Mouse (Mus musculus) neural tube, embryonic 13.5 days (tissue): Measurements from ENCODE around the gene Tarsl2. TPM values are rescaled to one million over a fixed set of nuclear protein-coding genes. Genes with fewer than 3 reads are reported as not detected.

Source experiments
- ATAC-seq: fragments of 200-750 bp; cut with Nextera tagmentation; 2 replicates; pipeline ENCODE4 v1.8.0; 2017; ENCODE audit warnings: low read depth, mild to moderate bottlenecking, moderate TSS enrichment, moderate library complexity
- H3K27ac ChIP-seq: fragments of 300-500 bp; sonication (generic); replicated peaks from 2 replicates; pipeline ENCODE4 v1.5.1; 2015; ENCODE audit warnings: moderate library complexity, mild to moderate bottlenecking, inconsistent platforms
- H3K27me3 ChIP-seq: fragments of 300-500 bp; sonication (generic); 2 replicates; pipeline ENCODE4 v1.6.1; 2015; ENCODE audit warnings: mild to moderate bottlenecking, inconsistent platforms
- H3K36me3 ChIP-seq: fragments of 300-500 bp; sonication (generic); 2 replicates; pipeline ENCODE4 v1.6.1; 2015; ENCODE audit warnings: mild to moderate bottlenecking, inconsistent platforms
- H3K4me1 ChIP-seq: fragments of 300-500 bp; sonication (generic); replicated peaks from 2 replicates; pipeline ENCODE4 v1.6.1; 2015; ENCODE audit warnings: inconsistent platforms
- H3K4me2 ChIP-seq: fragments of 300-500 bp; sonication (generic); 2 replicates; pipeline ENCODE4 v1.6.1; 2015; ENCODE audit warnings: inconsistent platforms, mild to moderate bottlenecking, moderate library complexity
- H3K4me3 ChIP-seq: fragments of 300-500 bp; sonication (generic); 2 replicates; pipeline ENCODE4 v1.5.1; 2015; ENCODE audit warnings: mild to moderate bottlenecking, inconsistent platforms
- H3K9ac ChIP-seq: fragments of 300-500 bp; sonication (generic); 2 replicates; pipeline ENCODE4 v1.6.1; 2015; ENCODE audit warnings: moderate library complexity, mild to moderate bottlenecking, inconsistent platforms
- H3K9me3 ChIP-seq: fragments of 300-500 bp; sonication (generic); 2 replicates; pipeline ENCODE4 v1.6.1; 2016; ENCODE audit warnings: inconsistent platforms
- WGBS: fragments of 180-500 bp; shearing (Covaris S2); methylation state at CpG from one replicate; pipeline ENCODE4 v1.1.7; 2015; 5-methylcytosine and 5-hydroxymethylcytosine counted together
- polyA plus RNA-seq: library from polyadenylated mRNA; unstranded; fragments of >200 nt; fragmentation: Nextera tagmentation; extraction: Ambion mirVana; gene quantifications from 2 replicates; pipeline ENCODE4 v1.2.1, GENCODE M21; 2015

Tarsl2 gene
- polyA plus RNA-seq: 13.3 and 15.6 TPM in 2 replicates

DNA sequence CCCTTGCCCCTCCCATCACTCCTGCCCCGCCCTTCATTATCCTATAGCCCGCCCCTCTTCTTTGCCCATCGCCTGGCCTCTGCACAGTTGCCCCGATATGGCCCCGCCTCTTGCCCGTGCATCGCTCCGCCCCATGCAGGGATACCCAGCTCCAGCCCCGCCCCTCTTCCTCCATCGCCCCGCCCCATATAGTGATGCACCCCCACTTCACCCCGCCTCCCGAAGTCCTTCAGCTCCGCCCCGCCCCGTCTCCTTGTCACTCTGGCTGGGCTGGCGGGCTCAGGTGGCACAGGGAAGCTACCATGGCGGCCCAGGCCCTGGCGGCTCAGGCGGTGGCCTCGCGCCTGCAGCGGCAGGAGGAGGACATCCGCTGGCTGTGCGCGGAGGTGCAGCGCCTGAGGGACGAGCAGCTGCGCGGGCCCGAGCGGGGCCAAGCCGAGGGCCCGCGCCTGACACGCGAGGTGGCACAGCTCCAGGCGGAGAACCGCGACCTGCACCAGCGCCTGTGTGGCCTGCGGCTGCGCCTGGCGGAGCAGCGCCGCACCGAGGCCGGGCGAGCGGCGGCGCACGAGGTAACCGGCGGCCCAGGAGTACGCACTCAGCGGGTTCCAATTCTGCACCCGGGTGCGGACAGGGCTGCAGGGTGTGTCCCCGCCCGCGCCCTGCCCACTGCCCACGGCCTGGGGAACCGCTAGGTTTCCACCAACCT is at the start of gene Tarsl2:
Tarsl2 (plus strand) TSS at position 256 of the 709 bp plus-strand sequence.
- WGBS: under 1% methylated on average over 62 of the region's 64 CpGs

DNA sequence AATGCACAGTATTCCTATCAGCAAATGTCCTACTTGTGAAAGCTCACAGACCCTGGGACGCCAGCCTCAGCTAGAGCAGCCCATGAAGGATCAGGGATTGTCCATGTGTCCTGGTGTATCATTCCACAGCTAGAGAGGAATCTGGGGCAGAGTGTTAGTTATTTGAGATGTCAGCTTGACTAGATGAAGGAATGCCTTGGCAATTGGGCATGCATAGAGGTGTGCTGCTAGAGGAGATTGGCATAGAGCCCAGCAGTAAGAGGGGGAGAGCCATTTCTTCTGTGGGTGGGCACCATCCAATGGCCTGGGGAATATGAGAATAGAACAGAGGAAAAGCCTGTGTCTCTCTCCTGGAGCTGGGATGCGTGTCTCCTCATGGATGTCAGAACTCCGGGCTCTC is 38.6 kb upstream of the Tarsl2 start:
- Histone ChIP-seq H3K4me1 (no peaks in the 10 kb centered on the region), H3K9ac (no peak overlapping the region), H3K27ac (no peak overlapping the region), H3K27me3 (no peaks in the 10 kb centered on the region), H3K4me2 (no peak overlapping the region), H3K36me3 (no peaks in the 10 kb centered on the region), H3K4me3 (no peak overlapping the region), H3K9me3 (no peaks in the 10 kb centered on the region)
- WGBS: 80% methylated on average over 3 of the region's 3 CpGs
- ATAC-seq: no peak

More for the DNA sequence above, at the start of gene Tarsl2:
- peak; percentile 97 for ATAC-seq
- H3K27me3 ChIP-seq: peaks cover 10% of the 10 kb centered on the region
- H3K36me3 ChIP-seq: peaks cover 21% of the 10 kb centered on the region
- H3K4me3 ChIP-seq: peak within 1 kb of the TSS; percentile 58
- peaks cover 17% of the 10 kb centered on the region for H3K4me1 ChIP-seq
- H3K9me3 ChIP-seq: peaks cover 6% of the 10 kb centered on the region
- H3K4me2 ChIP-seq: peak within 1 kb of the TSS; percentile 70
- H3K27ac ChIP-seq: peak within 1 kb of the TSS; percentile 87
- H3K9ac ChIP-seq: peak within 1 kb of the TSS; percentile 82

GRCm38 (mm10) chr7:65607003-65607402 is 37.7 kb upstream of the Tarsl2 start:
- no peak overlapping the region for H3K4me2 ChIP-seq
- no peaks in the 10 kb centered on the region for H3K9me3 ChIP-seq
- H3K4me3 ChIP-seq: no peak overlapping the region
- 68% methylated on average over 5 of the region's 5 CpGs for WGBS
- H3K4me1 ChIP-seq: no peaks in the 10 kb centered on the region
- H3K9ac ChIP-seq: no peak overlapping the region
- no peak overlapping the region for H3K27ac ChIP-seq
- no peak for ATAC-seq
- H3K27me3 ChIP-seq: no peaks in the 10 kb centered on the region
- no peaks in the 10 kb centered on the region for H3K36me3 ChIP-seq

DNA sequence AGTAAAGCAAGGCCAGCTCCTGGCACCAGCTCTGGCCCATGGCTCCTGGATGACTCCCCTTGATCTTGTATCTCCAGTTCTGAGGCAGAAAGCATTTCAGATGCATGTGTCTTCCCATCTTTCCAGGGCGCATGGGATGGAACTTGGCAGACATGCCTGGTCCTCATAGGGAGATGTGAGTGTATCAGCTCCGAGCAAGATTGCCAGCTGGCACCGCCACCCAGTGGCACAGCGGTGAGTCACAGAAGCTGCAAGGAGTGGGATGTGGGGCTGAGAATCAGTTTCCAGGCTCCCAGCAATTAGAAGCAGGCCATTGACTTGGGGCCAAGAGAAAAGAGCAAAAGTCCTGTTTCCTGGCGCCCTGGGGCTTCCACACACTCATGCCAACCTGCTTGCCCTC is 34.5 kb upstream of the Tarsl2 start:
- Histone ChIP-seq H3K9me3 (no peaks in the 10 kb centered on the region), H3K4me3 (no peak overlapping the region), H3K4me2 (no peak overlapping the region), H3K27ac (no peak overlapping the region), H3K9ac (no peak overlapping the region), H3K4me1 (no peaks in the 10 kb centered on the region), H3K27me3 (no peaks in the 10 kb centered on the region), H3K36me3 (no peaks in the 10 kb centered on the region)
- ATAC-seq: peak; percentile 71; the same call in 1 of the 2 replicates
- 79% methylated on average over 5 of the region's 5 CpGs for WGBS

GRCm38 (mm10) chr7:65610673-65611072 is 34.0 kb upstream of the Tarsl2 start:
- 82% methylated on average over 8 of the region's 8 CpGs for WGBS
- Histone ChIP-seq H3K4me1 (no peaks in the 10 kb centered on the region), H3K4me2 (no peak overlapping the region), H3K9me3 (no peaks in the 10 kb centered on the region), H3K9ac (no peak overlapping the region), H3K27me3 (no peaks in the 10 kb centered on the region), H3K36me3 (no peaks in the 10 kb centered on the region), H3K4me3 (no peak overlapping the region), H3K27ac (no peak overlapping the region)
- no peak for ATAC-seq

GRCm38 (mm10) chr7:65611298-65611697 is 33.4 kb upstream of the Tarsl2 start:
- H3K4me2 ChIP-seq: no peak overlapping the region
- H3K9ac ChIP-seq: no peak overlapping the region
- H3K4me3 ChIP-seq: no peak overlapping the region
- 80% methylated on average over 3 of the region's 3 CpGs for WGBS
- no peaks in the 10 kb centered on the region for H3K9me3 ChIP-seq
- no peaks in the 10 kb centered on the region for H3K4me1 ChIP-seq
- H3K36me3 ChIP-seq: no peaks in the 10 kb centered on the region
- H3K27ac ChIP-seq: no peak overlapping the region
- no peaks in the 10 kb centered on the region for H3K27me3 ChIP-seq
- ATAC-seq: no peak

DNA sequence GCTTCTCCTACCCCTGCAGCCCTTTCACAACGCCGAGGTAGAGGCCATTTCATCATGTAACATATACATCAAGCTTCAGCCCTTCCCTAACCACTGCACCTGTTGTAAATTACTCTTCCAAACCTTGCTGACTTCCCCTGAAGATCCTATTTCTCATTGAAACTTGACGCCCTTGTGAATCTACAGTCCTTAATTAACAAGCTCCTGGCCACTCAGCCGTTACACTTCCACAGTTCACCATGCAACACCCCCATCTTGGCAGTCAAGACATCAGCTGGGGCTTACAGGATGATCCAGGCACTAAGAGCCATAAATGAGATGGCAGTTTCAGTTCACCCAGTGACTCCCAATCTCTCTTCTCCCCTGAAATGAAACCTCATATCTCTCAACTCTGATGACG is 31.0 kb upstream of the Tarsl2 start:
- Histone ChIP-seq H3K4me3 (no peak overlapping the region), H3K36me3 (no peaks in the 10 kb centered on the region), H3K27ac (no peak overlapping the region), H3K9ac (no peak overlapping the region), H3K9me3 (no peaks in the 10 kb centered on the region), H3K4me2 (no peak overlapping the region), H3K27me3 (no peaks in the 10 kb centered on the region), H3K4me1 (no peaks in the 10 kb centered on the region)
- 85% methylated on average over 5 of the region's 5 CpGs for WGBS
- no peak for ATAC-seq

DNA sequence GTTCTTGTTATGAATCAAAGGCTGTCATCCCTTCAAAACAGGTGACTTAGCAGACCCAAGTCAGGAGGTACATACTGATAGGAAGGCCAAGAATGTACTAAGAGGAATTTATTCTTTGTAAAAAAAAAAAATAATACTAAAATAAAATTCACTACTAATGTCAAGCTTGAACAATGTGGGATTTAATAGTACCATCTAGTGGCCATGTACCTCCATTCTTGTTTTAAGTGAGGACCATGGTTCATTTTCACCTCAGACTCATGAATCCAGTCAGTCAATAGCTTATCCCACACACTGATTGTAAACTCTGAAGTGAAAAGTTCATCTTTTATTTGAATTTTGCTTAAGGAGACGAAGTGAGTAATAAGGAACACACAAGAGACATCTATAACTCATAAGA is 25.9 kb upstream of the Tarsl2 start:
- Histone ChIP-seq H3K9ac (no peak overlapping the region), H3K36me3 (no peaks in the 10 kb centered on the region), H3K9me3 (no peaks in the 10 kb centered on the region), H3K4me2 (no peak overlapping the region), H3K27ac (no peak overlapping the region), H3K4me1 (0 out of 2 replicates have a peak, but pooled peaks cover 5% of the 10 kb centered on the region), H3K4me3 (no peak overlapping the region), H3K27me3 (no peaks in the 10 kb centered on the region)
- ATAC-seq: no peak
- 59% methylated on average over 1 of the region's 1 CpGs for WGBS

DNA sequence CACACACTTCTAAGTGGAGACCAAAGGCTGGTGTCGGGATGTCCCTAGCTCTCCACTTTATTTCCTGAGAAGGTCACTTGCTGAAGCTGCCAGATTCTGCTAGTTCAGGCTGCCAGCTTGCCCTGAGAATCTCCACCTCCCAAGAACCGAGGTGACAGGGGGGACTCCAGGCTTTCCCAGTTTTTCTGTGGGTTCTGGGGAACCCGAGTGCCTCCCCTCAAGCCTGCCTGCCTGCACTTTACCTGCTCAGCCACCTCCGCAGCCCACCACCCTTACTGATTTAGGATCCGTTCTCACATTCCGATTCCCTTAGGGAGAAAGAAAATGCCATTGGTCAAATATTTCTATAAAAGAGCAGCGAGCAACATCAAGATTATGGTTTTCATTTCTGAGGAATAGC is 24.0 kb upstream of the Tarsl2 start:
- H3K27me3 ChIP-seq: no peaks in the 10 kb centered on the region
- H3K9me3 ChIP-seq: no peaks in the 10 kb centered on the region
- no peak overlapping the region for H3K4me3 ChIP-seq
- no peaks in the 10 kb centered on the region for H3K36me3 ChIP-seq
- H3K9ac ChIP-seq: no peak overlapping the region
- no peak overlapping the region for H3K4me2 ChIP-seq
- H3K27ac ChIP-seq: no peak overlapping the region
- WGBS: 81% methylated on average over 7 of the region's 7 CpGs
- ATAC-seq: no peak
- H3K4me1 ChIP-seq: 0 out of 2 replicates have a peak, but pooled peaks cover 5% of the 10 kb centered on the region

DNA sequence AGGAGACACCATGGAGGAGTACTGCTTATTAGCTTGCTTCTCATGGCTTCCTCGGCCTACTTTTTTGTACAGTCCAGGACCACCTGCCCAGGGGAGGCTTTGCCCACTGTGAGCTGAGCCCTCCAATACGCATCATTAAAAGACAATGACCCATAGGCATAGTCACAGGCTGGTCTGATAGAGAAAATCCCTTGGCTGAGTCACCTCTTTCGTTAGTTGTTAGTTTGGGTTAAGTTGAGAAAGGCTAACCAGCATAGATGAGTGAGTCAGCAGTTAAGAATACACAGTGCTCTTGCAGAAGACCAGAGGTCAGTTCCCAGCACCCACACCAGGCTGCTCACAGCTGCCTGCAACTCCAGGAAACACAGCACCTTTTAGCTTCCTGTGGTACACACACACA is 21.4 kb upstream of the Tarsl2 start:
- 0 out of 2 replicates have a peak, but pooled peaks cover 5% of the 10 kb centered on the region for H3K4me1 ChIP-seq
- H3K4me3 ChIP-seq: no peak overlapping the region
- H3K4me2 ChIP-seq: no peak overlapping the region
- H3K9ac ChIP-seq: no peak overlapping the region
- H3K27me3 ChIP-seq: no peaks in the 10 kb centered on the region
- no peak for ATAC-seq
- WGBS: 92% methylated on average over 3 of the region's 3 CpGs
- no peak overlapping the region for H3K27ac ChIP-seq
- H3K9me3 ChIP-seq: no peaks in the 10 kb centered on the region
- H3K36me3 ChIP-seq: no peaks in the 10 kb centered on the region

- H3K4me3 ChIP-seq: no peak overlapping the region
- H3K9ac ChIP-seq: no peak overlapping the region
- no peak overlapping the region for H3K4me2 ChIP-seq
- ATAC-seq: no peak
- WGBS: 58% methylated on average over 2 of the region's 2 CpGs
- H3K36me3 ChIP-seq: no peaks in the 10 kb centered on the region
- H3K27ac ChIP-seq: no peak overlapping the region
- H3K27me3 ChIP-seq: no peaks in the 10 kb centered on the region
- no peaks in the 10 kb centered on the region for H3K9me3 ChIP-seq
- H3K4me1 ChIP-seq: 0 out of 2 replicates have a peak, but pooled peaks cover 5% of the 10 kb centered on the region
Observed at GRCm38 (mm10) chr7:65625528-65625927, 19.2 kb upstream of the Tarsl2 start.

DNA sequence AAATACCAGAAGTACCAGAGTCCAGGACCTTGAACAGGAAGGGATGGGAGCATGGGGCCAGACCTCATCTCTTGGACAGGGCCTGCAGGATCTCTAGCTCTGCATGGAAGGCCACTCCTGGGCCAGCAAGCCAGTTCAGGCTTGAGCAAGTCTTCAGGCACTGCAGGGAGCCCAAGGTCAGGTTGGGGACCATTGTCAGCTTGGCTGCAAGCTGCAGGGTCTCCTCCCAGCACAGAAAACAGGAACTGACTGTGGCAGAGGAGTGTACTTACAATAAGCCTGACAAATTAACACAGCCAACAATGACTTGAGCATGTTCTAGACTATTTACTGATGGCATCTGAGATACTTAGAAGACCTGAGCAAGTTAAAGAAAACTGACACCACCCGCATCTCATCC is 14.9 kb upstream of the Tarsl2 start:
- Histone ChIP-seq H3K4me2 (no peak overlapping the region), H3K9me3 (no peaks in the 10 kb centered on the region), H3K4me3 (no peak overlapping the region), H3K36me3 (no peaks in the 10 kb centered on the region), H3K27ac (no peak overlapping the region), H3K27me3 (no peaks in the 10 kb centered on the region), H3K9ac (no peak overlapping the region), H3K4me1 (no peaks in the 10 kb centered on the region)
- no peak for ATAC-seq
- WGBS: 93% methylated on average over 1 of the region's 1 CpGs

GRCm38 (mm10) chr7:65630661-65631060 is 14.0 kb upstream of the Tarsl2 start:
- Histone ChIP-seq H3K27me3 (no peaks in the 10 kb centered on the region), H3K4me3 (no peak overlapping the region), H3K4me2 (no peak overlapping the region), H3K27ac (no peak overlapping the region), H3K4me1 (no peaks in the 10 kb centered on the region), H3K9ac (no peak overlapping the region), H3K36me3 (no peaks in the 10 kb centered on the region), H3K9me3 (no peaks in the 10 kb centered on the region)
- WGBS: 61% methylated on average over 5 of the region's 5 CpGs
- no peak for ATAC-seq
